Mouse (Mus musculus): ENCODE measurements around the gene Serac1. TPM values are rescaled to one million over a fixed set of nuclear protein-coding genes. Genes with fewer than 3 reads are reported as not detected.
A peak's percentile ranks its signal among the peaks of the same experiment; 100 is the strongest.

The Serac1 gene
- 12.6 and 13.0 TPM in 2 replicates for polyA plus RNA-seq (2014; fragmentation: Nextera tagmentation; extraction: Ambion mirVana)

DNA sequence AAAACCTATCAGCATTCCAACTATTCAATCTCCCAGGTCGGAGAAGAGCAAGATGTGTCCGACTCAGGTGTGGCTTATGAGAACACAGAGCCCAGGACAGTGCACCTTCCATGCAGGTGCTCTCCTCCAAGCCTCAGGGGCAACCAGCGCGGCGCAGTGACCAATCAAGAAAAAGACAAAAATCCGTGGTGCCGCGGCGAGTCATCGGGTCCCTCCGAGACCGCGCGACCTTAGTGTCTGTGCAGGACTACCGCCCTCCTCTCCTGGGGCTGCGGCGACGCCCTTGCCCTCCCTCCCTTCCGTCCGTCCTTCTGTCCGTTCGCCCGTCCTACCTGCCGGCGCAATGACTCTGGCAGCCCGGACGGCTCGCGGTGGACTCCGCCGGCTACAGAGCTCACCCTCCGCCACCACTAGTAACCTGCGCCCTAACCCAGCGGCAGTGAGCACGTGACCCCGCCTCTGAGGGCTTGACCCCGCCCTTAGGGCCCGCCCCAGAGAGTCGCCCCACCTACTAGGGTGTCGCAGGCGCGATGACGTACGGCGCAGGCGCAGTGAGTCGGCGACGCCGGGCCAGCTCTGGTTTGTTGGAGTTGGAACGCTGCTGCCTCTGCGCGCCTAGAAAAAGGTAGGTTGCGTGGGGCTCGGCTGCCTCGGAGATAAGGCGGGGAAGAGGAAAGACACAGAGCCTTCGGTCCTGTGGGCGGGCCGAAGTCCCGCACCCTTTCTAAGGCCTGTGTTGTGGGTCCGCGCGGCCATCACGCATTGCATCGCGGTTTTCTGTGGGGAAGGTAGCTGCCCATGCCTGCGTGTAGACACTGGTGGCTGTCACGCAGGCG lies at the start of gene Serac1, which contains the start of gene Gtf2h5:
Gene Serac1, minus strand, starts transcription at position 455 of the 836 bp plus-strand sequence.
Gene Gtf2h5, plus strand, starts transcription at position 500 of the 836 bp plus-strand sequence.
- ATAC-seq (ENCODE audit: low read depth) = peak; percentile 97
- H3K4me3 ChIP-seq (ENCODE audit: low read depth, low read length) = peak within 1 kb of the TSS; percentile 84
- peak within 1 kb of the TSS; percentile 86 for H3K27ac ChIP-seq (ENCODE audit: low read depth, low read length)
- no peaks in the 10 kb centered on the region for H3K27me3 ChIP-seq (ENCODE audit: control insufficient read depth, insufficient read depth, low read length)
- H3K4me1 ChIP-seq (ENCODE audit: control insufficient read depth, insufficient read depth, low read length) = peaks cover 13% of the 10 kb centered on the region
- WGBS = under 1% methylated on average over 70 of the region's 70 CpGs
- peak within 1 kb of the TSS; percentile 53 for H3K4me2 ChIP-seq (ENCODE audit: low read depth, low read length)
- H3K36me3 ChIP-seq (ENCODE audit: control insufficient read depth, insufficient read depth, low read length) = peaks cover 6% of the 10 kb centered on the region
- H3K9ac ChIP-seq (replicated peaks; ENCODE audit: low read depth, low read length) = peak within 1 kb of the TSS; percentile 86
- H3K9me3 ChIP-seq (ENCODE audit: control insufficient read depth, low read length) = no peaks in the 10 kb centered on the region

DNA sequence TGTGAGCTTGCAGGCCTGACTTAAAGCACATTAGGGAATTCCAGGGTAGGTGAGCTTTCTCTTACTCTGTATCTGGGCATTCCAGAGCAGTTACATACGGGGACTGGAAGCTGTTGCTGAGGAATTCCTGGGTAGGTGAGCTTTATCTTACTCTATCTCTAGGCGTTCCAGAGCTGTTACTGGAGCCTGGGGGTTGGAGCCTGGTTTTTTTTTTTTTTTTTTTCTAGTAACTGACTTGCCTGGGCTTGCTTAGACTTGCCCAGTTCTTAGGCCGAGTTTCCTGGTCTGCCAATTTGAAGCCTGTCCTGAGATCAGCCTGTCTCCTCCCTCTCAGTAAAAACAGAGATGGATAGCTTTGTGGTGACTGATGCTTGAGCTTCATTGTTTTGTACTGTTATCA lies 48.5 kb upstream of the Serac1 start:
- 67% methylated on average over 3 of the region's 3 CpGs for WGBS
- no peak overlapping the region for H3K9ac ChIP-seq (replicated peaks; ENCODE audit: low read depth, low read length)
- H3K27me3 ChIP-seq (ENCODE audit: control insufficient read depth, insufficient read depth, low read length) = no peaks in the 10 kb centered on the region
- no peaks in the 10 kb centered on the region for H3K4me1 ChIP-seq (ENCODE audit: control insufficient read depth, insufficient read depth, low read length)
- ATAC-seq (ENCODE audit: low read depth) = no peak
- H3K4me2 ChIP-seq (ENCODE audit: low read depth, low read length) = no peak overlapping the region
- H3K27ac ChIP-seq (ENCODE audit: low read depth, low read length) = no peak overlapping the region
- no peak overlapping the region for H3K4me3 ChIP-seq (ENCODE audit: low read depth, low read length)
- 0 out of 2 replicates have a peak, but pooled peaks cover 3% of the 10 kb centered on the region for H3K36me3 ChIP-seq (ENCODE audit: control insufficient read depth, insufficient read depth, low read length)
- H3K9me3 ChIP-seq (ENCODE audit: control insufficient read depth, low read length) = no peaks in the 10 kb centered on the region

GRCm38 (mm10) chr17:6125441-6125840 lies 45.9 kb upstream of the Serac1 start:
- no peaks in the 10 kb centered on the region for H3K9me3 ChIP-seq (ENCODE audit: control insufficient read depth, low read length)
- H3K27me3 ChIP-seq (ENCODE audit: control insufficient read depth, insufficient read depth, low read length) = no peaks in the 10 kb centered on the region
- no peak overlapping the region for H3K9ac ChIP-seq (replicated peaks; ENCODE audit: low read depth, low read length)
- no peak for ATAC-seq (ENCODE audit: low read depth)
- H3K36me3 ChIP-seq (ENCODE audit: control insufficient read depth, insufficient read depth, low read length) = peaks cover 12% of the 10 kb centered on the region
- no peak overlapping the region for H3K4me2 ChIP-seq (ENCODE audit: low read depth, low read length)
- H3K4me3 ChIP-seq (ENCODE audit: low read depth, low read length) = no peak overlapping the region
- no peaks in the 10 kb centered on the region for H3K4me1 ChIP-seq (ENCODE audit: control insufficient read depth, insufficient read depth, low read length)
- 100% methylated on average over 3 of the region's 3 CpGs for WGBS
- no peak overlapping the region for H3K27ac ChIP-seq (ENCODE audit: low read depth, low read length)

GRCm38 (mm10) chr17:6123776-6124175 lies 44.2 kb upstream of the Serac1 start:
- 96% methylated on average over 4 of the region's 4 CpGs for WGBS
- Histone ChIP-seq H3K4me3 (ENCODE audit: low read depth, low read length) (no peak overlapping the region), H3K4me2 (ENCODE audit: low read depth, low read length) (no peak overlapping the region), H3K27me3 (ENCODE audit: control insufficient read depth, insufficient read depth, low read length) (no peaks in the 10 kb centered on the region), H3K9ac (replicated peaks; ENCODE audit: low read depth, low read length) (no peak overlapping the region), H3K4me1 (ENCODE audit: control insufficient read depth, insufficient read depth, low read length) (no peaks in the 10 kb centered on the region), H3K27ac (ENCODE audit: low read depth, low read length) (no peak overlapping the region), H3K9me3 (ENCODE audit: control insufficient read depth, low read length) (no peaks in the 10 kb centered on the region), H3K36me3 (ENCODE audit: control insufficient read depth, insufficient read depth, low read length) (peaks cover 12% of the 10 kb centered on the region)
- ATAC-seq (ENCODE audit: low read depth) = no peak

DNA sequence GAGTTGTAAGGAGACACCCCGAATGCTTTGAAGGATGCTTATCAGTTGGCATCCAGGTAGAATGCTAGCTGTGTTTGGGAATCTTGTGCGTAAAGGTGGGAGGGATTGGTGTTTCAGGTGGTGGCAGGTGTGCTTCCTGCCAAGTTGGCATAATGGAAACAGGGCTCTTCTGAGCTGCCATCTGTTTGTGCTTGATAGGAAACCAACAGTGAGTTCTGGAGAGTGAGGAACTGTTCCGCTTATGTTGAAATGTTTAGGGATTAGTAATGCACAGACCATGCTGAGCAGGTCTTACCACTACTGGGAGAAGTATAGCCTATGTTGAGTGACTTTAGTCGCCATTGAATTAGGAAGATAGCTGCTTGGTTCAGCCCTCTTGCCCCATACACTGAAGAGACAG lies 39.3 kb upstream of the Serac1 start:
- no peak for ATAC-seq (ENCODE audit: low read depth)
- Histone ChIP-seq H3K9ac (replicated peaks; ENCODE audit: low read depth, low read length) (no peak overlapping the region), H3K4me2 (ENCODE audit: low read depth, low read length) (no peak overlapping the region), H3K27me3 (ENCODE audit: control insufficient read depth, insufficient read depth, low read length) (no peaks in the 10 kb centered on the region), H3K36me3 (ENCODE audit: control insufficient read depth, insufficient read depth, low read length) (peaks cover 14% of the 10 kb centered on the region), H3K27ac (ENCODE audit: low read depth, low read length) (no peak overlapping the region), H3K4me3 (ENCODE audit: low read depth, low read length) (no peak overlapping the region), H3K4me1 (ENCODE audit: control insufficient read depth, insufficient read depth, low read length) (0 out of 2 replicates have a peak, but pooled peaks cover 3% of the 10 kb centered on the region), H3K9me3 (ENCODE audit: control insufficient read depth, low read length) (no peaks in the 10 kb centered on the region)
- WGBS = 92% methylated on average over 4 of the region's 4 CpGs

DNA sequence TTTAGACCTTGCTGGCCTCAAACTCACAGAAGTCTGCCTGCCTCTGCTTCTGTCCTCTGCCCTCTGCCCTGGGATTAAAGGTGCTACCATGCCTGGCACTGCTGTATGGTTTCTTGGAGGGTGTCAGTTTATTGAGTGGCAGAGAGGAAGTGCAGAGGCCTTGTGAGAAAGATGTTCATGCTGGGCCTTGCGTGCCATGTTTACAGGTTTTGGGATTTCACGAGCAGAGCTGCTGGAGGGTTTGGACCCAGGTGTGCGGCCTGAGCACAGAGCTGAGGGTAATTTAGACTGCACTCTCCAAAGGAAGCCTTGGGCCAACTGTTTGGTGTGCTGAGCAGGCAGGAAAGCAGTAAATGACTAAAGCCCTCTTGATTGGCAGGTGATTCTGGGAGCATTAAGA lies 38.4 kb upstream of the Serac1 start:
- no peak for ATAC-seq (ENCODE audit: low read depth)
- 74% methylated on average over 3 of the region's 3 CpGs for WGBS
- no peak overlapping the region for H3K27ac ChIP-seq (ENCODE audit: low read depth, low read length)

GRCm38 (mm10) chr17:6117148-6117725 lies 37.7 kb upstream of the Serac1 start:
- 70% methylated on average over 4 of the region's 4 CpGs for WGBS
- no peak for ATAC-seq (ENCODE audit: low read depth)
- no peak overlapping the region for H3K4me3 ChIP-seq (ENCODE audit: low read depth, low read length)

More for the DNA sequence above, 38.4 kb upstream of the Serac1 start:
- no peak overlapping the region for H3K4me3 ChIP-seq (ENCODE audit: low read depth, low read length)
- H3K27me3 ChIP-seq (ENCODE audit: control insufficient read depth, insufficient read depth, low read length) = no peaks in the 10 kb centered on the region
- H3K36me3 ChIP-seq (ENCODE audit: control insufficient read depth, insufficient read depth, low read length) = peaks cover 14% of the 10 kb centered on the region
- no peak overlapping the region for H3K4me2 ChIP-seq (ENCODE audit: low read depth, low read length)
- 0 out of 2 replicates have a peak, but pooled peaks cover 3% of the 10 kb centered on the region for H3K4me1 ChIP-seq (ENCODE audit: control insufficient read depth, insufficient read depth, low read length)
- no peak overlapping the region for H3K9ac ChIP-seq (replicated peaks; ENCODE audit: low read depth, low read length)
- no peaks in the 10 kb centered on the region for H3K9me3 ChIP-seq (ENCODE audit: control insufficient read depth, low read length)

GRCm38 (mm10) chr17:6115085-6115484 lies 35.5 kb upstream of the Serac1 start:
- Histone ChIP-seq H3K4me3 (ENCODE audit: low read depth, low read length) (no peak overlapping the region), H3K27ac (ENCODE audit: low read depth, low read length) (no peak overlapping the region), H3K27me3 (ENCODE audit: control insufficient read depth, insufficient read depth, low read length) (no peaks in the 10 kb centered on the region), H3K9ac (replicated peaks; ENCODE audit: low read depth, low read length) (no peak overlapping the region), H3K36me3 (ENCODE audit: control insufficient read depth, insufficient read depth, low read length) (peaks cover 5% of the 10 kb centered on the region; the same call in 1 of the 2 replicates), H3K4me1 (ENCODE audit: control insufficient read depth, insufficient read depth, low read length) (peaks cover 7% of the 10 kb centered on the region; the same call in 1 of the 2 replicates), H3K4me2 (ENCODE audit: low read depth, low read length) (no peak overlapping the region), H3K9me3 (ENCODE audit: control insufficient read depth, low read length) (no peaks in the 10 kb centered on the region)
- no peak for ATAC-seq (ENCODE audit: low read depth)
- 95% methylated on average over 9 of the region's 9 CpGs for WGBS

More at GRCm38 (mm10) chr17:6117148-6117725, 37.7 kb upstream of the Serac1 start:
- Histone ChIP-seq H3K36me3 (ENCODE audit: control insufficient read depth, insufficient read depth, low read length) (peaks cover 7% of the 10 kb centered on the region), H3K27ac (ENCODE audit: low read depth, low read length) (no peak overlapping the region), H3K4me1 (ENCODE audit: control insufficient read depth, insufficient read depth, low read length) (0 out of 2 replicates have a peak, but pooled peaks cover 3% of the 10 kb centered on the region), H3K27me3 (ENCODE audit: control insufficient read depth, insufficient read depth, low read length) (no peaks in the 10 kb centered on the region), H3K9ac (replicated peaks; ENCODE audit: low read depth, low read length) (no peak overlapping the region), H3K4me2 (ENCODE audit: low read depth, low read length) (no peak overlapping the region), H3K9me3 (ENCODE audit: control insufficient read depth, low read length) (no peaks in the 10 kb centered on the region)

DNA sequence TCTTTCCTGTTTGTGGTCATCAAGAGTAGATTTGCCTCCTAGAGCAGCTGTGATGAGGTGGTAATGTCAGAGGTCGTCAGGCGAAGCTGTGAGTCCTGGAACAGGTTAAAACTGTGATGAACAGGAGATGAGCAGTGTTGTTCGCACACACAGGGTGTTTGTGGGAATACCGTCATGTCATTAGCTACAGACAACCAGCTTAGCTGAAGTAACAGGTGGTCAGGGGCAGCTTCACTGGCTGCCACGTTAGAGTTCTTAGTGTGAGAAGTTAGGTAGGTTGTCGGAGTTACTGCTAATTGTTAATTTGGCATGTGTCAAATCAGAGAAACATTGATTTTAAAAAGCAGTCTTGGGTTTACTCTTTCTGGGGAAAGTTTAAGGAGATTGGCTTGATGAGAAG lies 34.1 kb upstream of the Serac1 start:
- 90% methylated on average over 6 of the region's 6 CpGs for WGBS
- no peaks in the 10 kb centered on the region for H3K9me3 ChIP-seq (ENCODE audit: control insufficient read depth, low read length)
- H3K4me3 ChIP-seq (ENCODE audit: low read depth, low read length) = no peak overlapping the region
- H3K4me2 ChIP-seq (ENCODE audit: low read depth, low read length) = no peak overlapping the region
- H3K36me3 ChIP-seq (ENCODE audit: control insufficient read depth, insufficient read depth, low read length) = peaks cover 9% of the 10 kb centered on the region; the same call in 1 of the 2 replicates
- H3K27ac ChIP-seq (ENCODE audit: low read depth, low read length) = no peak overlapping the region
- no peaks in the 10 kb centered on the region for H3K27me3 ChIP-seq (ENCODE audit: control insufficient read depth, insufficient read depth, low read length)
- ATAC-seq (ENCODE audit: low read depth) = no peak
- H3K4me1 ChIP-seq (ENCODE audit: control insufficient read depth, insufficient read depth, low read length) = peaks cover 18% of the 10 kb centered on the region
- no peak overlapping the region for H3K9ac ChIP-seq (replicated peaks; ENCODE audit: low read depth, low read length)
